In the genomic region with DNA sequence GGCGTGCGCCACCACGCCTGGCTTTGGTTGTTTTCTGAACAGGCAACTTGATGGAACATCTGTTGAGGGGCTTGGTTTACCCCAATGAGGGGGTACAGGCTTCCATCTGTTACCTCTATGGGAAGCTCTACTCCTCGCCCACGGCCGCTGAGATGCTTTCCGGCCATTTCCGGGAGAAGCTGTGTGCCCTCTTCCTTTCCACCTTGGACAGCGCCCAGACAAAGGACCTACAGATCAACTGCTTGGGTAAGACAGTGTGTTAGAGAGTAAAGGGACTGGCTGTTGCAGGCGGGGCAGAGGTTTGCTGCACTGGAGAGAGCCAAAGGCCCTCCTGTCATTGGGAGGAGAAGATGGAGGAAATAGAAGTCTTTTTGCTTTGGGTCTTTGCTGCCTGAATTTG, we compare ENCODE assay signal across 29 mouse cellular contexts. TPM values are rescaled to one million over a fixed set of nuclear protein-coding genes. Genes with fewer than 3 reads are reported as not detected.
DNase-seq lines count a peak whose midpoint lies in the region; ATAC-seq and TF ChIP-seq lines count a peak whose summit lies in the region.
"Had no signal": no experiment of that assay in that cellular context is flagged by ENCODE, and none has a peak within 500 bp of the region (broad histone marks: within the 10 kb centered on the region; RNA-seq: fewer than 3 reads in every experiment).

No protein-coding gene starts in this region.

- H3K4me2 ChIP-seq in lung, embryonic 14.5 days = no peak overlapping the region
- H3K4me2 ChIP-seq: embryonic facial prominence, embryonic 12.5 days; heart, embryonic 13.5 days; hindbrain, embryonic 14.5 days; intestine, embryonic 15.5 days; kidney, embryonic 15.5 days; limb, embryonic 13.5 days; liver, embryonic 13.5 days; lung, embryonic 15.5 days; midbrain, embryonic 12.5 days; neural tube, embryonic 13.5 days had no signal

- H3K9me3 ChIP-seq in lung, embryonic 14.5 days (ENCODE audit: low read depth, low read length) = no peaks in the 10 kb centered on the region
- H3K9me3 ChIP-seq in embryonic facial prominence, embryonic 10.5 days = no peaks in the 10 kb centered on the region
- H3K9me3 ChIP-seq: embryonic facial prominence, embryonic 12.5 days; G1E; heart, embryonic 13.5 days; intestine, embryonic 15.5 days; kidney, embryonic 15.5 days; limb, embryonic 13.5 days; liver, embryonic 13.5 days; lung, embryonic 15.5 days; midbrain, embryonic 12.5 days; neural tube, embryonic 13.5 days had no signal

- ATAC-seq in lung, embryonic 14.5 days (ENCODE audit: insufficient read depth) = no peak
- ATAC-seq: forebrain, embryonic 16.5 days; intestine, embryonic 15.5 days had no signal

- no peak for TF ChIP-seq CTCF in lung, embryonic 14.5 days (IDR thresholded peaks at IDR 0.05; ENCODE audit: low read depth)

- DNase-seq in lung, embryonic 14.5 days = peak; percentile 56
- DNase-seq in lung, postnatal 14 days = no peak
- DNase-seq in Muller cell, postnatal 12 days (ENCODE audit: inconsistent ontology term) = peak; percentile 13
- DNase-seq in embryonic facial prominence, embryonic 10.5 days (ENCODE audit: low spot score) = peak; percentile 27
- DNase-seq in yolk sac, embryonic 10.5 days (ENCODE audit: low spot score) = peak; percentile 21
- no peak for DNase-seq in urinary bladder, postnatal 25 days (ENCODE audit: low spot score)
- no peak for DNase-seq in adrenal gland, postnatal 25 days
- DNase-seq: adrenal gland, postnatal 14 days; cerebellum, adult 11-12 months; gastrocnemius, adult 2 months; layer of hippocampus, adult 9-11 months; liver, embryonic 13.5 days; thymus, postnatal 14 days had no signal

- H3K27ac ChIP-seq in lung, embryonic 14.5 days (ENCODE audit: low read depth) = no peak overlapping the region
- no peak overlapping the region for H3K27ac ChIP-seq in embryonic facial prominence, embryonic 10.5 days (replicated peaks)
- H3K27ac ChIP-seq: embryonic facial prominence, embryonic 12.5 days; gastrocnemius, adult 2 months; heart, embryonic 13.5 days; hindbrain, embryonic 14.5 days; intestine, embryonic 15.5 days; kidney, embryonic 15.5 days; left cerebral cortex, adult 2 months; limb, embryonic 13.5 days; liver, embryonic 13.5 days; lung, embryonic 15.5 days; macrophage; midbrain, embryonic 12.5 days; neural tube, embryonic 13.5 days had no signal

- H3K4me1 ChIP-seq in lung, embryonic 14.5 days (ENCODE audit: insufficient read depth) = no peaks in the 10 kb centered on the region
- 0 out of 2 replicates have a peak, but pooled peaks cover 4% of the 10 kb centered on the region for H3K4me1 ChIP-seq in embryonic facial prominence, embryonic 10.5 days
- H3K4me1 ChIP-seq: embryonic facial prominence, embryonic 12.5 days; heart, embryonic 13.5 days; intestine, embryonic 15.5 days; kidney, embryonic 15.5 days; limb, embryonic 13.5 days; liver, embryonic 13.5 days; lung, embryonic 15.5 days; midbrain, embryonic 12.5 days; neural tube, embryonic 13.5 days had no signal

- no peaks in the 10 kb centered on the region for H3K27me3 ChIP-seq in lung, embryonic 14.5 days (ENCODE audit: insufficient read depth, low read length)
- no peaks in the 10 kb centered on the region for H3K27me3 ChIP-seq in embryonic facial prominence, embryonic 10.5 days (replicated peaks; ENCODE audit: low read depth, poor library complexity, severe bottlenecking)
- H3K27me3 ChIP-seq: embryonic facial prominence, embryonic 12.5 days; limb, embryonic 13.5 days; lung, embryonic 15.5 days; midbrain, embryonic 12.5 days; neural tube, embryonic 13.5 days had no signal

- 46% methylated on average over 10 of the region's 10 CpGs for WGBS in lung, embryonic 14.5 days
- WGBS in embryonic facial prominence, embryonic 10.5 days = 53% methylated on average over 10 of the region's 10 CpGs

- no peaks in the 10 kb centered on the region for H3K36me3 ChIP-seq in lung, embryonic 14.5 days (ENCODE audit: insufficient read depth)
- no peaks in the 10 kb centered on the region for H3K36me3 ChIP-seq in embryonic facial prominence, embryonic 10.5 days (replicated peaks)
- H3K36me3 ChIP-seq: embryonic facial prominence, embryonic 12.5 days; G1E; heart, embryonic 13.5 days; intestine, embryonic 15.5 days; kidney, embryonic 15.5 days; limb, embryonic 13.5 days; liver, embryonic 13.5 days; lung, embryonic 15.5 days; midbrain, embryonic 12.5 days; neural tube, embryonic 13.5 days had no signal

- no peak overlapping the region for H3K4me3 ChIP-seq in lung, embryonic 14.5 days (ENCODE audit: low read depth, low read length)
- H3K4me3 ChIP-seq in embryonic facial prominence, embryonic 10.5 days = no peak overlapping the region
- H3K4me3 ChIP-seq: embryonic facial prominence, embryonic 12.5 days; gastrocnemius, adult 2 months; heart, embryonic 13.5 days; intestine, embryonic 15.5 days; kidney, embryonic 15.5 days; left cerebral cortex, adult 2 months; limb, embryonic 13.5 days; liver, embryonic 13.5 days; lung, embryonic 15.5 days; midbrain, embryonic 12.5 days; neural tube, embryonic 13.5 days had no signal

- no peak overlapping the region for H3K9ac ChIP-seq in lung, embryonic 14.5 days
- H3K9ac ChIP-seq: embryonic facial prominence, embryonic 12.5 days; heart, embryonic 13.5 days; hindbrain, embryonic 14.5 days; intestine, embryonic 15.5 days; kidney, embryonic 15.5 days; limb, embryonic 13.5 days; liver, embryonic 13.5 days; lung, embryonic 15.5 days; midbrain, embryonic 12.5 days; neural tube, embryonic 13.5 days had no signal

RNA-seq across cellular contexts. Expression of a gene that starts 10.1 kb away (rescaled TPM):
- not detected in 2 replicates for polyA plus RNA-seq in lung, embryonic 14.5 days (2014; fragmentation: Nextera tagmentation; extraction: Ambion mirVana)
- polyA plus RNA-seq in embryonic facial prominence, embryonic 10.5 days (2016; fragmentation: Nextera tagmentation; extraction: Ambion mirVana) = 0.14 TPM in 1 of 2 replicates, not detected in the other
- 2.8 and 4.3 TPM in 2 replicates for total RNA-seq in adrenal gland, postnatal 25 days (2021)
- total RNA-seq: gastrocnemius, adult 2 months; granulocyte monocyte progenitor cell, adult 5-6 weeks; heart, postnatal 25 days had no signal
- polyA plus RNA-seq: forebrain, embryonic 16.5 days; G1E; heart, embryonic 13.5 days; intestine, embryonic 15.5 days; liver, embryonic 13.5 days; macrophage had no signal

RNA-seq across cellular contexts. Expression of a gene that starts 20.9 kb away (rescaled TPM):
- polyA plus RNA-seq in lung, embryonic 14.5 days (2014; fragmentation: Nextera tagmentation; extraction: Ambion mirVana) = not detected in 2 replicates
- polyA plus RNA-seq in embryonic facial prominence, embryonic 10.5 days (2016; fragmentation: Nextera tagmentation; extraction: Ambion mirVana) = not detected in 2 replicates
- not detected in 2 replicates for total RNA-seq in adrenal gland, postnatal 25 days (2021)
- total RNA-seq: adrenal gland, postnatal 14 days; gastrocnemius, adult 2 months; granulocyte monocyte progenitor cell, adult 5-6 weeks; heart, postnatal 25 days; left cerebral cortex, adult 2 months had no signal
- polyA plus RNA-seq: forebrain, embryonic 16.5 days; G1E; heart, embryonic 13.5 days; hindbrain, embryonic 14.5 days; intestine, embryonic 15.5 days; liver, embryonic 13.5 days; lung, embryonic 15.5 days; macrophage; midbrain, embryonic 12.5 days; neural tube, embryonic 13.5 days; small intestine, adult 2 months had no signal

RNA-seq across cellular contexts. Expression of a gene that starts 32.5 kb away (rescaled TPM):
- polyA plus RNA-seq in lung, embryonic 14.5 days (2014; fragmentation: Nextera tagmentation; extraction: Ambion mirVana) = 334 and 340 TPM in 2 replicates
- 389 and 393 TPM in 2 replicates for polyA plus RNA-seq in embryonic facial prominence, embryonic 10.5 days (2016; fragmentation: Nextera tagmentation; extraction: Ambion mirVana)
- 83.1 and 99.8 TPM in 2 replicates for total RNA-seq in adrenal gland, postnatal 25 days (2021)

RNA-seq across cellular contexts. Expression of a gene that starts 46.2 kb away (rescaled TPM):
- polyA plus RNA-seq in lung, embryonic 14.5 days (2014; fragmentation: Nextera tagmentation; extraction: Ambion mirVana) = 23.0 and 26.8 TPM in 2 replicates
- 35.7 and 38.8 TPM in 2 replicates for polyA plus RNA-seq in embryonic facial prominence, embryonic 10.5 days (2016; fragmentation: Nextera tagmentation; extraction: Ambion mirVana)
- 80.3 and 81.7 TPM in 2 replicates for total RNA-seq in adrenal gland, postnatal 25 days (2021)

RNA-seq across cellular contexts. Expression of a gene that starts 47.8 kb away (rescaled TPM):
- 20.5 and 22.1 TPM in 2 replicates for polyA plus RNA-seq in lung, embryonic 14.5 days (2014; fragmentation: Nextera tagmentation; extraction: Ambion mirVana)
- polyA plus RNA-seq in embryonic facial prominence, embryonic 10.5 days (2016; fragmentation: Nextera tagmentation; extraction: Ambion mirVana) = 23.4 and 24.2 TPM in 2 replicates
- 11.2 and 11.3 TPM in 2 replicates for total RNA-seq in adrenal gland, postnatal 25 days (2021)

Comparison
In these comparisons a context has a peak if more than half of its experiments do, and no peak if none do; other contexts are left out.
1. DNase-seq: peak in lung, embryonic 14.5 days (single experiment), Muller cell, postnatal 12 days (single experiment), embryonic facial prominence, embryonic 10.5 days (single experiment) and yolk sac, embryonic 10.5 days (single experiment); none in lung, postnatal 14 days (single experiment), urinary bladder, postnatal 25 days (single experiment) and adrenal gland, postnatal 25 days (single experiment).